Mouse (Mus musculus): ENCODE data around the gene Fam189a1. TPM values are rescaled to one million over a fixed set of nuclear protein-coding genes. Genes with fewer than 3 reads are reported as not detected.

Fam189a1 gene
- total and polyA plus RNA-seq, 3 experiments: 0.10 TPM; not detected in 2

GRCm38 (mm10) chr7:64871987-64872742 is 284.2 kb downstream of the Fam189a1 start:
- H3K79me2 ChIP-seq (replicated peaks; ENCODE audit: control insufficient read depth, extremely low read depth, insufficient read depth, poor library complexity, severe bottlenecking): peaks cover 15% of the 10 kb centered on the region
- peak overlapping the region; percentile 67 to 93 (median 93) for H3K4me3 ChIP-seq (replicated peaks in 1 of 3; ENCODE audit: low read depth in 2 of 3, low read length in 2 of 3, poor library complexity in 1 of 3)
- H3K9ac ChIP-seq (ENCODE audit: insufficient read depth, low read depth): peak overlapping the region; percentile 81
- H3K27me3 ChIP-seq (replicated peaks): peaks cover 3% of the 10 kb centered on the region
- dilution Hi-C loops (cut with MboI; ENCODE audit: extremely low pct_ligation_motif_present, extremely low pct_unique_long_range_greater_than_20kb, low sequenced_read_pairs) (no loop called here), in situ Hi-C loops (cut with MboI; ENCODE audit: low pct_ligation_motif_present, low pct_unique_long_range_greater_than_20kb, low sequenced_read_pairs) (no loop called here)
- DNase-seq (ENCODE audit: extremely low read depth): no peak
- no peaks in the 10 kb centered on the region for H3K9me3 ChIP-seq (replicated peaks; ENCODE audit: low read length)
- H3K4me2 ChIP-seq (ENCODE audit: insufficient read depth, low read depth, poor library complexity, severe bottlenecking): peak overlapping the region; percentile 72
- peaks cover 0 to 13% of the 10 kb centered on the region in 2 experiments for H3K36me3 ChIP-seq (replicated peaks in 1 of 2; ENCODE audit: control insufficient read depth in 1 of 2, insufficient read depth in 1 of 2, low read length in 1 of 2)
- TF ChIP-seq NRF1 (IDR thresholded peaks at IDR 0.05; ENCODE audit: low read depth, low read length): no peak
- TF ChIP-seq CTCF (conservative IDR thresholded peaks at IDR 0.05 in 1 of 2, IDR thresholded peaks at IDR 0.05 in 1 of 2; ENCODE audit: low read depth in 2 of 2, low read length in 2 of 2): no peak
- TF ChIP-seq CHD1 (IDR thresholded peaks at IDR 0.05; ENCODE audit: low read depth, low read length): 0 out of 2 replicates have a peak, but pooled peaks have one; percentile 33
- TF ChIP-seq ZKSCAN1 (IDR thresholded peaks at IDR 0.05; ENCODE audit: borderline replicate concordance, low read depth, low read length): no peak
- 0 out of 2 replicates have a peak, but pooled peaks have one; percentile 11 for TF ChIP-seq MYC (IDR thresholded peaks at IDR 0.05; ENCODE audit: low read depth, low read length)
- no peak overlapping the region for H3K27ac ChIP-seq (ENCODE audit: insufficient read depth, low read depth)
- H3K4me1 ChIP-seq (ENCODE audit: control insufficient read depth in 1 of 2, insufficient read depth in 2 of 2): peaks cover 4 to 17% of the 10 kb centered on the region in 2 experiments

- no peak for TF ChIP-seq POLR2A (IDR thresholded peaks at IDR 0.05; ENCODE audit: low read depth, low read length)
- TF ChIP-seq ZMIZ1 (IDR thresholded peaks at IDR 0.05; ENCODE audit: low read depth, low read length): no peak
- TF ChIP-seq IRF4 (IDR thresholded peaks at IDR 0.05; ENCODE audit: low read depth, low read length): no peak
- TF ChIP-seq USF1 (IDR thresholded peaks at IDR 0.05; ENCODE audit: low read depth, low read length): no peak
- TF ChIP-seq CTCF (conservative IDR thresholded peaks at IDR 0.05 in 1 of 2, IDR thresholded peaks at IDR 0.05 in 1 of 2; ENCODE audit: low read depth in 2 of 2, low read length in 2 of 2): no peak
- no peak for TF ChIP-seq ZC3H11A (IDR thresholded peaks at IDR 0.05; ENCODE audit: low read depth, low read length)
- TF ChIP-seq GABPA (IDR thresholded peaks at IDR 0.05; ENCODE audit: insufficient replicate concordance, low read depth, low read length): no peak
- no peak for TF ChIP-seq MAZ (IDR thresholded peaks at IDR 0.05; ENCODE audit: low read depth, low read length)
- no peak for TF ChIP-seq UBTF (IDR thresholded peaks at IDR 0.05; ENCODE audit: low read depth, low read length)
- TF ChIP-seq SIN3A (IDR thresholded peaks at IDR 0.05; ENCODE audit: low read length): no peak
- TF ChIP-seq CHD2 (IDR thresholded peaks at IDR 0.05; ENCODE audit: low read length): no peak
- no peak for TF ChIP-seq MYC (IDR thresholded peaks at IDR 0.05; ENCODE audit: low read depth, low read length)
- no peak for TF ChIP-seq MXI1 (IDR thresholded peaks at IDR 0.05; ENCODE audit: low read depth, low read length)
- TF ChIP-seq NELFE (IDR thresholded peaks at IDR 0.05; ENCODE audit: low read depth, low read length): no peak
- no peak for TF ChIP-seq NRF1 (IDR thresholded peaks at IDR 0.05; ENCODE audit: low read depth, low read length)
- no peak for TF ChIP-seq HCFC1 (IDR thresholded peaks at IDR 0.05; ENCODE audit: low read depth, low read length)
- no peak for TF ChIP-seq MEF2A (IDR thresholded peaks at IDR 0.05; ENCODE audit: borderline replicate concordance, low read depth, low read length)
- no peak overlapping the region for H3K4me3 ChIP-seq (replicated peaks in 1 of 3; ENCODE audit: low read depth in 2 of 3, low read length in 2 of 3, poor library complexity in 1 of 3)
- H3K79me2 ChIP-seq (replicated peaks; ENCODE audit: control insufficient read depth, extremely low read depth, insufficient read depth, poor library complexity, severe bottlenecking): peaks cover 15% of the 10 kb centered on the region
- peaks cover 4 to 19% of the 10 kb centered on the region in 2 experiments for H3K4me1 ChIP-seq (ENCODE audit: control insufficient read depth in 1 of 2, insufficient read depth in 2 of 2)
- no peaks in the 10 kb centered on the region for H3K9me3 ChIP-seq (replicated peaks; ENCODE audit: low read length)
- no peak for DNase-seq (ENCODE audit: extremely low read depth)
- H3K4me2 ChIP-seq (ENCODE audit: insufficient read depth, low read depth, poor library complexity, severe bottlenecking): no peak overlapping the region
- peaks cover 0 to 13% of the 10 kb centered on the region in 2 experiments for H3K36me3 ChIP-seq (replicated peaks in 1 of 2; ENCODE audit: control insufficient read depth in 1 of 2, insufficient read depth in 1 of 2, low read length in 1 of 2)
- no peaks in the 10 kb centered on the region for H3K27me3 ChIP-seq (replicated peaks)
- dilution Hi-C loops (cut with MboI; ENCODE audit: extremely low pct_ligation_motif_present, extremely low pct_unique_long_range_greater_than_20kb, low sequenced_read_pairs) (no loop called here), in situ Hi-C loops (cut with MboI; ENCODE audit: low pct_ligation_motif_present, low pct_unique_long_range_greater_than_20kb, low sequenced_read_pairs) (no loop called here)
- no peak overlapping the region for H3K9ac ChIP-seq (ENCODE audit: insufficient read depth, low read depth)
- H3K27ac ChIP-seq (ENCODE audit: insufficient read depth, low read depth): no peak overlapping the region
Measured at GRCm38 (mm10) chr7:64869549-64870065, 286.8 kb downstream of the Fam189a1 start.
